Mouse (Mus musculus): ENCODE data around the gene Vmn1r61. TPM values are rescaled to one million over a fixed set of nuclear protein-coding genes. Genes with fewer than 3 reads are reported as not detected.

Vmn1r61 gene
- polyA plus RNA-seq (2015; fragmentation: Nextera tagmentation; extraction: Ambion mirVana): not detected in 2 replicates

DNA sequence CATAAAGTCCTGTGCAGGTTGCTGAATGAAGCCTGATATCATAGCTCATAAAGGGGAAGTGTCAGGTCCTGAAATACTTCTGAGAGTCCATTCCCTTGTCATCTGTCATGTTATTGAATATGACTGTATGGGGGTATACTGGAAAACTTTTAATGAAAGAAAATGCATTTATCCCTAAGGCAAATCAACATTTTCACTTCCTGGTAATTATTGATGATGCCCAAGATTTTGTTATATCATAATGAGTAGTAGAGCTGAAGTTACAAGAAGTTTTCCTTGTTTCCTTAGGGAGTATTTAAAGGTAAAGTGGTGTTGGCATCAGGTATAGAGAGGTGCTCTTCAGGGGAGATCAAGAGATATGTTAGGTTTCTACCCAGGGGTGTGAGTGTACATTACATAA, at the start of gene Vmn1r61:
Gene Vmn1r61 (minus strand): TSS at position 101 of the 400 bp plus-strand sequence.
- Histone ChIP-seq H3K27ac (ENCODE audit: low read depth, low read length) (no peak within 1 kb of the TSS), H3K36me3 (ENCODE audit: control insufficient read depth, insufficient read depth, low read length) (no peaks in the 10 kb centered on the region), H3K4me3 (ENCODE audit: low read length) (no peak within 1 kb of the TSS), H3K9me3 (ENCODE audit: control insufficient read depth, low read length) (peaks cover 5% of the 10 kb centered on the region), H3K4me2 (ENCODE audit: low read length) (no peak within 1 kb of the TSS), H3K4me1 (ENCODE audit: control insufficient read depth, insufficient read depth, low read depth, low read length) (no peaks in the 10 kb centered on the region), H3K9ac (ENCODE audit: low read depth, low read length) (no peak within 1 kb of the TSS), H3K27me3 (replicated peaks; ENCODE audit: control insufficient read depth, insufficient read depth, low read length) (no peaks in the 10 kb centered on the region)
- ATAC-seq: no peak

Other genes starting within 250 kb of the Vmn1r61 start
- not detected in 2 replicates for gene Vmn1r58, start 199.9 kb downstream of the Vmn1r61 start, polyA plus RNA-seq (2015; fragmentation: Nextera tagmentation; extraction: Ambion mirVana)
- gene Vmn1r59, start 156.5 kb downstream of the Vmn1r61 start, polyA plus RNA-seq (2015; fragmentation: Nextera tagmentation; extraction: Ambion mirVana): not detected in 2 replicates
- gene Vmn2r28, start 119.3 kb downstream of the Vmn1r61 start, polyA plus RNA-seq (2015; fragmentation: Nextera tagmentation; extraction: Ambion mirVana): not detected in 2 replicates
- not detected in 2 replicates for gene Vmn1r60, start 66.0 kb downstream of the Vmn1r61 start, polyA plus RNA-seq (2015; fragmentation: Nextera tagmentation; extraction: Ambion mirVana)
- gene Vmn1r62, start 60.3 kb upstream of the Vmn1r61 start, polyA plus RNA-seq (2015; fragmentation: Nextera tagmentation; extraction: Ambion mirVana): not detected in 2 replicates
- gene Vmn1r63, start 192.2 kb upstream of the Vmn1r61 start, polyA plus RNA-seq (2015; fragmentation: Nextera tagmentation; extraction: Ambion mirVana): not detected in 2 replicates